Mouse (Mus musculus) cerebellum, adult 9-11 months (tissue): ENCODE measurements at regions not wholly inside any gene's neighbourhood (a gene's known extent, or its start where the extent isn't known, plus 50 kb on each side); places are given as distances from the start of the nearest gene placed in this dataset.

Experiments used
- DNase-seq: peaks from one replicate; pipeline ENCODE4 v3.0.0; 2022

- DNase-seq, result no peak
Measured at GRCm38 (mm10) chr19:44692396-44692795, 63.4 kb upstream of the Pax2 start.

- no peak for DNase-seq
Measured at GRCm38 (mm10) chr19:44692816-44693215, 63.0 kb upstream of the Pax2 start.

GRCm38 (mm10) chr19:44695331-44695730 is 60.5 kb upstream of the Pax2 start:
- DNase-seq, result no peak

- DNase-seq, result no peak
Measured at GRCm38 (mm10) chr19:44696059-44696712, 59.7 kb upstream of the Pax2 start.

- no peak for DNase-seq
Measured at GRCm38 (mm10) chr19:44696773-44697172, 59.1 kb upstream of the Pax2 start.

GRCm38 (mm10) chr19:44698382-44699256 is 57.2 kb upstream of the Pax2 start:
- DNase-seq, result no peak
